Mouse (Mus musculus) common myeloid progenitor, adult 5-6 weeks (primary cell): ENCODE measurements around the gene Efna5. TPM values are rescaled to one million over a fixed set of nuclear protein-coding genes. Genes with fewer than 3 reads are reported as not detected.

Experiments used
- ATAC-seq: replicated peaks from 2 replicates; pipeline ENCODE4 v1.8.0; 2016; ENCODE audit warnings: low read depth, mild to moderate bottlenecking, moderate TSS enrichment, inconsistent platforms; ENCODE audit not compliant: poor library complexity, severe bottlenecking
- total RNA-seq: library from RNA; stranded (forward); fragments of 200-1000, 187-1606 nt; gene quantifications from 2 replicates; pipeline ENCODE4 v1.2.3, GENCODE M21; 2017

Gene Efna5
- total RNA-seq, 1 experiment from 2014 or later: not detected

DNA sequence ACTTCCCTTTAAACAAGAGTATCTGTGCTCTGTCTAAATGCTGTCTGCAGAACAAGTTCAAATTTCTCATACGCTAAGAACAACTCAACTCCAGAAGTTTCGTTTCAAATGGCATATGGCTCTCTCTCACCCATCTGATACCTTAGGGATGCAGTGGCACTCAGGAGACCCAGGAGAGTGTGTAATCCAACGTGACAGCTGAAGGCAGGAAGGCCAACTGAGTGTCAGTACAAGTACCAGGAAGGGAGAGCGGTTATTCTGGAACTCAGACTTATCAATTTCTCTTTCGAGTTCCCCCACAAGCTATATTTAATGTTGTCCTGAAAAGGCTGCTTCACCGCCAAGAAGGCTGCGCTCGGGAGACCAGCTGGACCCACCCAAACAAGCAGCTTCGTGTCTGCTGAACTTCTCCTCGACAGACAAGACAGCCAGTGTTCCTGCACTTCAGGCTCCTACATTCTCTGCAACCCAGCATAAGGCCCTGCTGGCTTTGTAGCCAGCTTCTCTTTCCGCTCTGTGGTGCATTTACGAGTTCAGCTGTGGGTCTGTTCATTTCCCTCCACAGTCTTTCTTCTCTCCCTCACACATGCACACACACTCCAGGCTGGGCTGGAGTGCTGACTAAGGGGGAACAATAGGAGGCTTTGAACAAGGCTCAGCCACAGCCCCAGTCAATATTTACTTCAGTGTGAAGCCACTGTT lies 18.7 kb downstream of the Efna5 start:
- peak; percentile 60 for ATAC-seq

DNA sequence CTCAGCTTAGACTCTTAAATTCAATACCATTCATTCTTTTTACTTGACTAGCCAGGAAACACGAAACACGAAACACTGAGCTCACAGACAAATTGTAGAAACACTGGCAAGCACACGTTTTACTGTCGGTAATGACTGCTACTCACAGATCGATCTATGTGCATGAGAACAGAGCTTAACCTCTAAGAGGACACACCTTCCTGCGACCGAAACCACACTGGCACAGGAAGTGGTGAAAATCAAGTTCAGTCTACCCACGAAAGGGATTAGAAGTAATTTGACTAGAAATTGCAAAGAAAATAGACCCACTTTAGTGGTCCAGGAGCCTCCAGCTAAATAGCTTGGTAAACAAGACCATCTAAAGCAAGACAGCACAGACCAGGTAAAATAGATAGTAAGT lies 23.8 kb downstream of the Efna5 start:
- peak; percentile 69; the same call in 1 of the 2 replicates for ATAC-seq

DNA sequence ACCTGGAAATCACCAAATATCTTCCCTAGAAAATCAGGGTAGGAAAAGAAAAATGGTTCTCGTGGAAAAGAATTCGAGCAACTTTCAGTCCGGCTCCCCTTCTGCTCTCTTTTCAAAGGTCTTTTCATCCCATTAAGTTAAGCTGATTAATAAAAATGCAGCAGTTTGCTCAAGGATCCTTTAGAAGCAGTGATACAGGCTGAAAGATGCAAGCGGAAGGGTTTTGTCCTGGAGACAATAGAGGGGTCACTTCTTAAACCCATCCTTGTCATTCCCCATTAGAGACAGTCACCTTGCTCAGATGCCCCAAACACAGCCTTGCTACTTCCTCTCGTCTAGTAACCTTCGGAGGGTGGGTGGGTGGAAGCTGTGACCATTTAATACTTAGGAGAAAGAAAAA lies 27.4 kb downstream of the Efna5 start:
- ATAC-seq: no peak

DNA sequence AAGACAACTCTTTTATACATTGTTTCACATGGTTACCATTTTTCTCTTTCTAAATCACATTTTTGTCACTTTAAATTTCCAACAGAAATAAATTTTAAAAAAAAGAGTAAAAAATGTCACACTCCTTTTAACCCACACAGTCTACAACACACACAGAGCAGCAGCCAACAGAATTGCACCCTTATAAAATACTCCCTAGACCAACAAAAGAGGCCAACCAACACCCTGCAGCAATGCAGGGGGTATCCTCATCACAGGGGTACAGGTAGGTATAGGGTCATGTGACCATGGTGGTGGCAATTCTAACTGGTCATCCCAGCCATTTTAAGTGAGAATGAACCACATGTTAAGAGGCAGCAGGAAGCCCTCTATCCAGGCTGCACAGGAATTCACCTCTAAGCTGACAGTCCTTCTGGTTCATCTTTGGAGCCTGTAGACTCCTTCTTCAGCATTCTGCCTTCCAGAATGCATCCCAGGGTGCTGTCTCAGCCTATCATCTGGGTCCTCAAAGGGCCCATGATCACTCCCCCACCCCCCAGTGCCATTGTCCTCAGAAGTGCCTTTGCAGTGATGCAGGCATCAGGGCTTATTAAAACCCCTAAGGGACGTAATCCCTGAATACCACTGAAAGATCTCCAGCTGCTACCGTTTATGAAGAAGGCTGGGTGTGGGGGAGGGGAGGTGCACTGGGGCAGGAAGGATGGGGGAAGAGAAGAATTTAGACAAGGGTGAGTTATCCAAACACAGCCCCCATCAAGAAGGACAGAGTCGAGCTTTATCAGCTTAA lies 28.1 kb downstream of the Efna5 start:
- ATAC-seq: no peak

DNA sequence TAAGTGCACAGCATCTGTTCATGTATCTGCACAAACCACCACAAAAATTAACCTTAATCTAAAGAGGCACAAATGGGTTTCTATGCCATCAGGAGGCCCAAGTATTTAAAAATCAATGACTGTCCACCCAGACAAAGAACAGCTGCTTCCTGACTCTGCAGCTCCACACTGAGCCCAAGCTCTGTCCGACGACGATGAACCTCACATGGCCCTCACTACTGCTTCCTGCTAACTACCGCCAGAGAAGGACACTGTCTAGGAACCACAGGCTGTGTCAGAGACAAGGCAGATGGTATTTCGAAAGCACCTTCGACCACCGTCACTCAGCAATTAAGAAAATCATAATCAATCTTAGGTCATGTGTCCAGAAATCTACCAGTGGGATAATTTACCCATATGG lies 29.8 kb downstream of the Efna5 start:
- ATAC-seq: no peak

DNA sequence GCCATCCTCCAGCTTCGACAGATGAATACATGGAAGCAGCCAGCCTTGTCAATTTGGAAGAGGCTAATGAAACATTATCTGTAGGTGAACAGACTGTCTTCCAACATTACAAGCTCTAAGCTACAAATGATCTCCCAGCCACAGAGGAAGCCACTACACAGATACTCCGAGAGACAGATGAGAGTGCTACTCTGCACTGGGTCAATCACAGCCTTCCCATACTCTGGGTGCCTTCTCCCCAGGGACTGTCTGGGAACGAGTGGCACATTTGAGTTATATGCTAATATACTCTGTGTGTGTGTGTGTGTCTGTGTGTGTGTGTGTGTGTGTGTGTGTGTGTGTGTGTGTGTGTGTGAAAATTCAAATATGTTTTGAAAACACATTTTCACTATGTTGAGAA lies 30.5 kb downstream of the Efna5 start:
- no peak for ATAC-seq

DNA sequence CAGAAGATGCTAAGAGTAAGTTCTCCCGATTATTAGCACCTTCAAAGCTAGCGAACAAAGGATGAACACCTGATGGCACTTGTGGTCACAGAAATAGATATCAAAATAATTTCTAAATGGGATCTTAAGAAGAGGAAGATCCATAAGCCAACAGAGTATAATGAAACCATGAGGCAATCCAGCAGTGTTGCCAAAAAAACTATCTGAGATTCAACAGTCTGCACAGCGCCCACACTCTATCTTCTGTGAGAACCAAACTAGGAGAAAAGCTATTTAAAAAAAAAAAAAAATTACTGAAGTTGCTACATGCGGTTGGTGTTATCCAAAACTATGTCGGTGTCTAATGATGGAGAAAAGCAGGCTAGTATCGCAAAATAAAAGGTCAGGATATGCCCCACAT lies 31.4 kb downstream of the Efna5 start:
- no peak for ATAC-seq

DNA sequence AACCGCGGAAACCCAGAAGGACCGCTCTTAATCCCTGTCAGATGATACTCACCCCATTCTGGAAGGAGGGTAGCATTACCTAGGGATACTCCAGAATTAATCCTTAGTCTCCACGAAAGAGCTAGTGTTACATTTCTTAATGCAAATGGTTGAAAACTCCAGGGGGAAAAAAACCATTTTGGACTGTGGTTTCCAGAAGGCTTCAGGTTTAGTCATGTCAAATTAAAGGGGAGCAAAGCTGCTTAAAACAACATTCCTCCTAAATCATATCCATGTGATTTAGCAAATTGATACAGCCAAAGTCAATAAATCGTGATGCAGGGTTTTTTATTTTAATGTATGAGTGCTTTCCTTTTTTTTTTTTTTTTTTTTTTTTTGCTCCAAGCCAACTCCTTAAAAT lies 35.5 kb downstream of the Efna5 start:
- ATAC-seq: no peak

DNA sequence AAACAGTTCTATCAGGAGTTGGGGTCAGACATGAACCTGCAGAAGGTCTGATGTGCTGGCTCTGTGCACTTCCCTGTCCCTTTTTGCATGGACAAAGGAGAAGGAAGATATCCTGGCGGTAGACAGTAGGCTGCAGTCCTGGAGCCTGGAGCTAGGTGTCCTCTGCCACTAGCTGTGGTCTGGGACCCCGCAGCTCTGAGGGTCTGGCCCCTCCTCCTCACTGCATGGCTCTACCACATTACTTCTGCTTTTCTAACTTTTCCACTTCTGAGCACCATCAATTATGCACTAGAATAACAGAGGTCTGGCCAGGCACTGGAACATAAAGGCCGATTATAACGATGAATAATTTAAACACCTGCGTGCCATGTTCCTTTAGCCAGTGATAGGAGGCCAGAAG lies 36.8 kb downstream of the Efna5 start:
- ATAC-seq: peak; percentile 100

DNA sequence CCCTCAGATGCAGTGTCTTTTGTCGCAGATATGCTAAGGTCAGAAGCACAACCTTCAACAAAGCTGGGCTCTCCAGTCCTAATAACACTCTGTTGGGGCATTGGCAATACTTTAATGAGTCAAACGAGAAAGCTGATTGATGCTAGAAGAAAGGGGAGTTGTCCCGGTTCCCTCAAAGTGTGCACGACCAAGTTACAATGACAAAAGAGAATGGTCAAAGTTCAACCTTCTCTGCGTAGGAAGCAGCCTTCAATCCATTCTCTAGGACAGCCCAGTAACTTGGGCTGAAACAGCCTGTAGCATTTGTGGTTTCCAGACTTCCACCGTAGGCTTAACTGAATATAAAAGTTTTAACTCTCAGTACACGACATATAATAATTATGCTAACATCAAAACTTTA lies 43.8 kb downstream of the Efna5 start:
- no peak for ATAC-seq

DNA sequence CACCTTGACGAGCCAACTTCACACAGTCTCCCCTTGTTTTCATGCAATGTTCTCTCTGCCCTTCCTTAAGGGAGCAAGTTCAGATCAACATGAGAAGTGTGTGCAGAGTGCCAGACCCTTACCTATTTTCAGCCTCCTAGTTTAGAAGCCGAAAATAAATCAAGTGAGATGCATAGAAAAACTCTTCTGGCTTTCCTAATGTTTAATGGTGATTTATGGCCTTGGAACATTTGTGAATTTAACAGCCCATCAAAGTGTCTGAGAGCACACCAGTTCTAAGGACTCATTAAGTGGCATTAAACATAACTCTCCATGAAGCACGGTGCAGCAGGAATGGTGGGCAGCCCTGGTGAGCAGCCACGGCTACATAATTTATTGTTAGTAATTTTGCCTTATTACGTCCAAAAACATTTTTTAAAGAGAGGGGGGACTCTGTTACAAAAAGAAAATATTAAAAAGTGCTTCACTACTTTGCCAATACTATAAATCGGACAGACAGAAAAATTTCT lies 44.5 kb downstream of the Efna5 start:
- ATAC-seq: no peak

DNA sequence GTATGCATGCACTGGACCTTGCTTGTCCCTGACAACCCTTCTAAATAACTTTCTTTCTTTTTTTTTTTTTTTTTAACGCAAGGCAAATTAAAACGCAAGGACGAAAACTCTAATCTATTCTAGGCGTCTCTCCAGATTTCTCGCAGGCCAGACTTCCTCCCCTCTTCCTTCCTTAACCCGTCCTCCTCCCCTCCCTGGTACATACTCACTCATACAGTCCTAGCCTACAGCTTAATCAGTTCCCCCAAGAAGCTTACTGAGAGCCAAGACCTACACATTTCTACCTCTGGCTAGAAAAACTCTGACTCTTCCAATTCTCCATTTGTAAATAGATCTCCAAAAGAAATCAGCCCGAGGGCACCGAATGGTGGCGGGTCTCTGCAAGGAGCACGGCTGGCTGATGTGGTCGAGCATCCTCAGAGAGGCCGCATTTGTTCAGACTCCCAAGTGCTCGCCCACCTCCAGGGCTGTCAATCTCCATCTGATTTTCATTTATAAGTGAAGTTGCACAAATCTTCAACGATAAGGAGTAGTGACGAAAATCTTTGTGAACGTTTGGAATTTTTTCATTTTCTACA lies 48.5 kb downstream of the Efna5 start:
- peak; percentile 83 for ATAC-seq

DNA sequence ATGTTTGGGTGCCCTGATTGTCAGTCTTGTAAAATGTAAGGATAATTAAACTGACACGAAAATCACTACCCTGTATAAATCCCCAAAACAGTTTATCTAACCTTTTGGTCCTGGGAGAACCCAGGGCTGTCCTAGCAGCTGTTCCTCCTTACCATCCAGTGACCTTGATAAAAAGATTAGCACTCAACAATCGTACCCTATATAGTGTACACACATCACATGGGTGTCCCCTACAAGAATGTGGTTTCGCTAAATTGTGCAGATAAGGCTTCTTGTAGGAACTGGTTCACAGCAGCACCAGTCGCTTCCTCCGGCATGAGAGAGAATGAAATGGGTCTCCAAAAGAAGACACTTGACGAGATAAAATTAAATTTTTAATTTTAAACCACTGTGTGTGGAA lies 53.6 kb downstream of the Efna5 start:
- no peak for ATAC-seq

DNA sequence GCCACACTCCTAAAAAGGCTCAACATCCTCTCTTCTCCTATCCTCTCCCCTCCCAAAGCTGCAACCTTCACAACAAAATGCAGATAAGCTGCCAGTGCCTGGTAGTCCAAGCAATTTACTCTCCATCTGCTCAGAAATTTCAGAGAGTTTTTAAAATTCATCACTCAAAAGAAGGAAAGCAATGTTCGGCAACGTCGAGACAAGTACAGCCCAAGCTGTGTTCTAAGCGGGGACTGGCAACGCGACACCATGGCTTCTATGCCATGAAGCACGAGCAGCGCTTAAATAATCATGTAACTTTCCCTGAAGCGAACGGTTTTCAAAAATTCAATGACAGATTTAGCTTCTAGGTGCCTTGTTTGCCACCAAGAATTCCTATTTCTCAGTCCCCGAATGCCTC lies 59.9 kb downstream of the Efna5 start:
- ATAC-seq: no peak

DNA sequence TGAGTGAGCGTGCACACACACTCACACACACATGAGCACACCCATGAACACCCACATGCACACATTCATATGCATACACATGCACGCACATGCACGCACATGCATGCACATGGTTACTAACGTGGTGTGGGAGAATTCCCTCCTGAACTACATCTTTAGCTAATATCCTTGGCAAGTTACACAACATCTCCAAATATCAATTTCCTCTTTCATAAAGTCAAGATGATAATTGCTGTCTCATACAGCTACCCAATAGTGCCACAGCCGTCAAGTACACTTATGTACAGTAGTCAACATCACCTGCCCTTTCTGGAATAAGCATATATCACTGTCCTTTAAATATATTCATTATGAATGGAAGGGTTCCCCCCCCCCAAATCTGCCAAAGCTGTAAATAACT lies 61.2 kb downstream of the Efna5 start:
- 0 out of 2 replicates have a peak, but pooled peaks have one; percentile 13 for ATAC-seq

DNA sequence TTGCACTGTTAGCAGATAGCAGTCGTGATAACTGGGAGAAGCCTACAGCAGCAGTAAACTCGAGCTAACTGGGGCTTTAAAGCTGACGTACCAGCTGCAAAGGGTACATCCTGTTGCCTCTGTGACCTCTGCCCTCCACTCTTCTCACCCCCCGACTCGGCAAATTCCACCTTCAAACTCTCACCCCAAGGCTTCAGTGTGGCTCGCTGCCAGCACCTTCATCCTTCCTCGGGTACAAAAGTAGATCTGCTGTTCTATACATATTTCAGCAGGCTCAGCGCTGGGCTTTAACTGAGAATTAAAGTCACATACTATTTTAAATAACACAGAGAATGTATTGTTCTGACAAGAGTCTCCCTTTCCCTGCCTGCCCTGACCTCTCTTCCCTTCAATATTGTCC lies 62.3 kb downstream of the Efna5 start:
- no peak for ATAC-seq

DNA sequence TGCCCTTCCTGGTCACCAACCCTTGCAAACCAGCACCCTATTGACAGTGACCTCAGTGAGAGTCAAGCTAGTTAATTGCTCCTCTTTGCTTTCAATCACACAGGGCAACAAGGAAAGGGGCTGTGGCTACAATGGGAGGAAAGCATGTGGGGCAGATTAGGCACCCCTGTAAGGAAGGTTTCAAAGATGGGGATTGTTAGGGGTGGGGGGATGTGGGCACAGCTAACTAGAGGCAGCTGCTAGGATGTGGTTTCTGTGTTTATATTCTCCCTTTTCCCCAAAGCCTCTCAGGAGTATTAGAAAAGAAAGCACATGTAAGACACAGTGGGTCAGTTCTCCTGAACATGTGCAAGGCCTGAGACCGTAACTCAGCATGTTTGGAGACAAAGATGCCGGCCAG lies 62.8 kb downstream of the Efna5 start:
- ATAC-seq: peak; percentile 51

DNA sequence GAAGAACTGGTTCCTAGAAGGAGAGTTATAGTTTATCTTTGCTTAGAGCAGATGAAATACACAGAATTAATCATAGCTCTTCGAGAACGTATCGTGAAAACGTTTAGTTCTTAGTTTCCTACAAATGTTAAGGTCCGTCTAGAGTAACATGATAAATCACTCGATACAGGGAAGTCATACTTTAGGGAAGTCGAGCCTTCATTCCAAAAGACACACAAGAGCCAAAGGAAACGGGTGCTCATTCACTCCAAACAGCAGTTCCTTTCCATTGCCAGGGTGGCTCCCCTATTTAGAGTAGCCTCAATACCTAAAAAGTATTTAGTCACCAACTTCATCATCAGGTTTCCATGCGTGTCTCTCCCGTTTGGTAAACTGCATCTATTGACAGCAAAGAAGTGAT lies 64.2 kb downstream of the Efna5 start:
- peak; percentile 52 for ATAC-seq

DNA sequence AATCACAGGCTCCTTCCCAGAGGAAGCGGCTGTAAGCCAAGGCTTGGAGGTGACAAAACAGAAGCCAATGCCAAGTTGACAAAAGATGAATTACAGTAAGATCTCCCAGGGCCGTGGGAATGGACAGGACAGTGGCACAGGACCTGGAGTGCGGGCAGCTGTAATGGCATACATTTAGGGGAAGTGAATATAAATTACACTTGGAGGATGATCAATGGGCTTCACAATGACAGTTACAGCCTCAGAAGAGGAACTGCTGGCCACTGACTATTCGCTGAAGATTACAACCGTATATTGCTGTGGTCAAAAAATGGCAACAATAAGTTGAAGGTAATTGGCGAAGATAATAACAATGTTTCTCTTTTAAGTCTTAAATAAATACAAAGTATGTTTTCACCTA lies 67.7 kb downstream of the Efna5 start:
- peak; percentile 64 for ATAC-seq

DNA sequence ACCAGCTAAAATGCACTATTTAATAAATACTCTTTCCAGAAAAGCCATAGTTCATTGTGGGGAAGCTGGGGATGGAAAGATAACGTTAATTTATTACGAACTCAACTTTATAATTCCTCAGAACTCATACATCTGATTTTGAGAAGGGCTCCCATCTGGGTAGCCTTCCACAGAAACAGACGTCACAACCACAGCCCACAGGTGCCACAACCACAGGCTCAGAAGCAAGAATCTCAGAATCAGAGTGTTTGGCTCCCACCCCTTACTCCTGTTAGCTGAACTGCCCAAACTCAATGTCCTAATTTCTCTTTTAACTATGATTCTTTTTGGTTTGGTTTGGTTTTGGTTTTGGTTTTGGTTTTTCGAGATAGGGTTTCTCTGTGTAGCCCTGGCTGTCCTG lies 73.2 kb downstream of the Efna5 start:
- 0 out of 2 replicates have a peak, but pooled peaks have one; percentile 66 for ATAC-seq

DNA sequence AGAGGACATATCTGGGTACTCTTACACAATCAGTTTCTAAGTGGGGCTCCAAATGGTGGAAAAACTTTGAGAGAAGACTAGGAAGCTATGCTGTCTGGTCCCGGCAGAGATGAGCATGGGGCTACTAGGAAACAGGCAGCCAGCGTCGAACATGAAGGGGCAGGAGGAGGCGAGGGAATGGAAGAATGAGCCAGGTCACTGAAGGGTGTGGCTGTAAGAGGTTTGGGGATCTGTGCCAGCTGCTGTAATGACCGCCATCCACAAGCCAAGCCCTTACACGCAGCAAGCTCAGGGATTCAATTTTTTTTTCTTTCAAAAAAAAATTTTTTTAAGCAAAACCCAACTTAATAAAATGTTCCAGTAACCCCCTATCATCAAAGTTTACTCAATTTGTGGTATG lies 74.5 kb downstream of the Efna5 start:
- no peak for ATAC-seq
